Mouse (Mus musculus) 3T3-L1 (cell line): ENCODE results near the gene Chn1.
"Not testable (repeated sequence)": the region's sequence is repeated elsewhere in the genome, so short reads cannot be mapped to it uniquely, and the experiment has no call there.

Experiments
- DNase-seq: peaks from one replicate; pipeline ENCODE4 v3.0.0-alpha.2; 2015; ENCODE audit warnings: low read depth, low spot score

The Chn1 gene

GRCm38 (mm10) chr2:73774786-73775682 is at the start of gene Chn1:
TSS of gene Chn1 (minus strand) at chr2:73775346.
- DNase-seq, result no peak

GRCm38 (mm10) chr2:73818742-73819141 is 43.6 kb upstream of the Chn1 start:
- DNase-seq, result no peak

GRCm38 (mm10) chr2:73807609-73808008 is 32.5 kb upstream of the Chn1 start:
- peak; percentile 12 for DNase-seq

GRCm38 (mm10) chr2:73800127-73800526 is 25.0 kb upstream of the Chn1 start:
- DNase-seq, result not testable (repeated sequence)

- no peak for DNase-seq
These were observed 23.6 kb upstream of the Chn1 start for GRCm38 (mm10) chr2:73798786-73799185.

GRCm38 (mm10) chr2:73798136-73798535 is 23.0 kb upstream of the Chn1 start:
- DNase-seq, result no peak

- no peak for DNase-seq
These were observed 16.9 kb upstream of the Chn1 start for GRCm38 (mm10) chr2:73791846-73792630.

GRCm38 (mm10) chr2:73790332-73790731 is 15.2 kb upstream of the Chn1 start:
- DNase-seq, result no peak

- no peak for DNase-seq
These were observed 13.2 kb upstream of the Chn1 start for GRCm38 (mm10) chr2:73788395-73788794.

GRCm38 (mm10) chr2:73782371-73782905 is 7.3 kb upstream of the Chn1 start:
- no peak for DNase-seq

GRCm38 (mm10) chr2:73780321-73781010 is 5.3 kb upstream of the Chn1 start:
- DNase-seq, result no peak

- DNase-seq, result no peak
These were observed 4.7 kb upstream of the Chn1 start for GRCm38 (mm10) chr2:73779796-73780195.

GRCm38 (mm10) chr2:73779016-73779595 is 4.0 kb upstream of the Chn1 start:
- no peak for DNase-seq

GRCm38 (mm10) chr2:73776936-73777335 is 1.8 kb upstream of the Chn1 start:
- no peak for DNase-seq

- DNase-seq, result no peak
These were observed 651 bp upstream of the Chn1 start for GRCm38 (mm10) chr2:73775683-73776310.

GRCm38 (mm10) chr2:73772945-73773344 is 2.2 kb downstream of the Chn1 start:
- no peak for DNase-seq

GRCm38 (mm10) chr2:73768669-73769068 is 6.5 kb downstream of the Chn1 start:
- DNase-seq, result no peak

GRCm38 (mm10) chr2:73763541-73763940 is 11.6 kb downstream of the Chn1 start:
- DNase-seq, result no peak

GRCm38 (mm10) chr2:73759899-73760298 is 15.2 kb downstream of the Chn1 start:
- no peak for DNase-seq

GRCm38 (mm10) chr2:73759027-73759426 is 16.1 kb downstream of the Chn1 start:
- DNase-seq, result no peak

- no peak for DNase-seq
These were observed 27.8 kb downstream of the Chn1 start for GRCm38 (mm10) chr2:73747297-73747696.
